Mouse (Mus musculus) midbrain, postnatal 0 days (tissue): ENCODE data around the gene Gm45713. TPM values are rescaled to one million over a fixed set of nuclear protein-coding genes. Genes with fewer than 3 reads are reported as not detected.

ENCODE experiments used
- ATAC-seq: fragments of 200-750 bp; cut with Nextera tagmentation; 2 replicates; pipeline ENCODE4 v1.8.0; 2017; ENCODE audit warnings: moderate number of reproducible peaks, mild to moderate bottlenecking, moderate TSS enrichment, moderate library complexity; ENCODE audit not compliant: low FRiP score
- DNase-seq: peaks from one replicate; pipeline ENCODE4 v3.0.0-alpha.2; 2015; ENCODE audit warnings: low spot score
- H3K27ac ChIP-seq: fragments of 300-500 bp; sonication (generic); 2 replicates; pipeline ENCODE4 v1.5.1; 2014; ENCODE audit warnings: low read depth, mild to moderate bottlenecking, low read length, mixed read lengths
- H3K27me3 ChIP-seq: fragments of 300-500 bp; sonication (generic); 2 replicates; pipeline ENCODE4 v1.6.1; 2014; ENCODE audit warnings: low read length, control low read depth, mixed read lengths; ENCODE audit not compliant: insufficient read depth
- H3K36me3 ChIP-seq: fragments of 300-500 bp; sonication (generic); 2 replicates; pipeline ENCODE4 v1.6.1; 2014; ENCODE audit warnings: low read length, control low read depth, mixed read lengths; ENCODE audit not compliant: insufficient read depth
- H3K4me1 ChIP-seq: fragments of 300-500 bp; sonication (generic); 2 replicates; pipeline ENCODE4 v1.6.1; 2014; ENCODE audit warnings: mild to moderate bottlenecking, control low read depth, antibody characterized with exemption, low read length, mixed read lengths; ENCODE audit not compliant: insufficient read depth
- H3K4me2 ChIP-seq: fragments of 300-500 bp; sonication (generic); 2 replicates; pipeline ENCODE4 v1.6.1; 2014; ENCODE audit warnings: low read depth, mild to moderate bottlenecking, low read length, mixed read lengths; ENCODE audit not compliant: poor library complexity, severe bottlenecking
- H3K4me3 ChIP-seq: fragments of 300-500 bp; sonication (generic); 2 replicates; pipeline ENCODE4 v1.5.1; 2014; ENCODE audit warnings: low read depth, mild to moderate bottlenecking, low read length, moderate library complexity
- H3K9ac ChIP-seq: fragments of 300-500 bp; sonication (generic); replicated peaks from 2 replicates; pipeline ENCODE4 v1.6.1; 2014; ENCODE audit warnings: mild to moderate bottlenecking, low read length, moderate library complexity, mixed read lengths; ENCODE audit not compliant: poor library complexity, severe bottlenecking
- H3K9me3 ChIP-seq: fragments of 300-500 bp; sonication (generic); 2 replicates; pipeline ENCODE4 v1.6.1; 2016; ENCODE audit warnings: low read length, control low read depth
- CTCF ChIP-seq: IDR thresholded peaks from 2 replicates; pipeline ENCODE4 v1.5.1; 2016; ENCODE audit warnings: antibody characterized with exemption, mild to moderate bottlenecking
- WGBS: fragments of 180-500 bp; shearing (Covaris S2); extraction: QIAGEN DNeasy Blood & Tissue Kit; methylation state at CpG from one replicate; pipeline ENCODE4 v1.1.7; 2014; 5-methylcytosine and 5-hydroxymethylcytosine counted together
- microRNA counts: library from miRNA; unstranded; fragments of <30 nt; microRNA quantifications from one replicate; lab custom pipeline; 2015
- microRNA-seq: library from miRNA; unstranded; fragments of <30 nt; microRNA quantifications from one replicate; pipeline ENCODE4, GENCODE M21; 2016; ENCODE audit warnings: borderline number of aligned reads
- polyA plus RNA-seq: library from polyadenylated mRNA; unstranded; fragments of >200 nt; fragmentation: Nextera tagmentation; extraction: Ambion mirVana; gene quantifications from 2 replicates; pipeline ENCODE4 v1.2.1, GENCODE M21; 2015
- total RNA-seq: library from RNA; depleted of rRNA; stranded (reverse); fragments of >200 nt; gene quantifications from 2 replicates; pipeline ENCODE4 v1.2.3, GENCODE M21; 2014; rRNA removed

The Gm45713 gene
- total and polyA plus RNA-seq, 2 experiments from 2014 or later = 0.39 to 2.0 TPM

- H3K36me3 ChIP-seq = peaks cover 33% of the 10 kb centered on the region
- no peak for TF ChIP-seq CTCF
- no peak overlapping the region for H3K27ac ChIP-seq
- no peaks in the 10 kb centered on the region for H3K9me3 ChIP-seq
- no peak overlapping the region for H3K9ac ChIP-seq
- no peak for ATAC-seq
- no peaks in the 10 kb centered on the region for H3K27me3 ChIP-seq
- H3K4me3 ChIP-seq = no peak overlapping the region
- DNase-seq = no peak
- no peak overlapping the region for H3K4me2 ChIP-seq
- 96% methylated on average over 2 of the region's 2 CpGs for WGBS
- H3K4me1 ChIP-seq = no peaks in the 10 kb centered on the region
Observed at GRCm38 (mm10) chr7:45077829-45078228, 58.2 kb downstream of the Gm45713 start.

- peaks cover 33% of the 10 kb centered on the region for H3K36me3 ChIP-seq
- H3K27ac ChIP-seq = no peak overlapping the region
- H3K4me1 ChIP-seq = no peaks in the 10 kb centered on the region
- H3K9ac ChIP-seq = no peak overlapping the region
- no peak for TF ChIP-seq CTCF
- no peak for ATAC-seq
- no peaks in the 10 kb centered on the region for H3K9me3 ChIP-seq
- no peaks in the 10 kb centered on the region for H3K27me3 ChIP-seq
- no peak for DNase-seq
- H3K4me2 ChIP-seq = no peak overlapping the region
- H3K4me3 ChIP-seq = no peak overlapping the region
- WGBS = 90% methylated on average over 14 of the region's 14 CpGs
Observed at GRCm38 (mm10) chr7:45077322-45077721, 58.7 kb downstream of the Gm45713 start.

GRCm38 (mm10) chr7:45076501-45076900, 59.5 kb downstream of the Gm45713 start:
- no peak overlapping the region for H3K4me3 ChIP-seq
- no peak overlapping the region for H3K9ac ChIP-seq
- H3K27ac ChIP-seq = no peak overlapping the region
- no peaks in the 10 kb centered on the region for H3K4me1 ChIP-seq
- H3K27me3 ChIP-seq = no peaks in the 10 kb centered on the region
- WGBS = 89% methylated on average over 29 of the region's 30 CpGs
- no peaks in the 10 kb centered on the region for H3K9me3 ChIP-seq
- no peak overlapping the region for H3K4me2 ChIP-seq
- H3K36me3 ChIP-seq = peaks cover 33% of the 10 kb centered on the region
- DNase-seq = no peak
- no peak; the same call in 1 of the 2 replicates for ATAC-seq
- TF ChIP-seq CTCF = no peak

MicroRNAs within 50 kb of the gene (microRNA counts, 519-probe panel; counts per million panel counts)
- 3,914 counts per million, percentile 81 among the panel's probes with 10 or more counts for microRNA mmu-miR-150 (lab: Ali Mortazavi, UCI)

Small RNA genes lying within 50 kb of the gene (microRNA-seq; reads per million reads assigned to microRNA genes)
- gene Mir150 (228 reads per million, percentile 55 among the genes with 10 or more reads in this experiment), gene Mir5121 (15.7 reads per million, percentile 27 among the genes with 10 or more reads in this experiment), gene Mir7055 (not detected)

Other genes starting within 250 kb of the Gm45713 start
Only the 30 nearest of the 33 such genes appear.
- gene Ap2a1, start 206.7 kb downstream of the Gm45713 start, total RNA-seq = 208 and 238 TPM in 2 replicates
- 128 and 129 TPM in 2 replicates for gene Ap2a1, start 206.7 kb downstream of the Gm45713 start, polyA plus RNA-seq
- not detected in 2 replicates for gene Tsks, start 193.0 kb downstream of the Gm45713 start, total RNA-seq
- 0.12 and 0.17 TPM in 2 replicates for gene Tsks, start 193.0 kb downstream of the Gm45713 start, polyA plus RNA-seq
- gene Cpt1c, start 161.4 kb downstream of the Gm45713 start, total RNA-seq = 88.1 and 90.1 TPM in 2 replicates
- 54.0 and 56.9 TPM in 2 replicates for gene Cpt1c, start 161.4 kb downstream of the Gm45713 start, polyA plus RNA-seq
- gene Prmt1, start 149.7 kb downstream of the Gm45713 start, total RNA-seq = 218 and 285 TPM in 2 replicates
- 580 and 583 TPM in 2 replicates for gene Prmt1, start 149.7 kb downstream of the Gm45713 start, polyA plus RNA-seq
- gene Irf3, start 138.6 kb downstream of the Gm45713 start, total RNA-seq = 37.2 and 40.6 TPM in 2 replicates
- 25.6 and 25.9 TPM in 2 replicates for gene Irf3, start 138.6 kb downstream of the Gm45713 start, polyA plus RNA-seq
- gene Bcl2l12, start 137.5 kb downstream of the Gm45713 start, total RNA-seq = 7.8 and 11.4 TPM in 2 replicates
- 5.9 and 8.4 TPM in 2 replicates for gene Bcl2l12, start 137.5 kb downstream of the Gm45713 start, polyA plus RNA-seq
- gene Scaf1, start 119.9 kb downstream of the Gm45713 start, total RNA-seq = 86.5 and 90.9 TPM in 2 replicates
- 49.0 and 53.3 TPM in 2 replicates for gene Scaf1, start 119.9 kb downstream of the Gm45713 start, polyA plus RNA-seq
- gene Rras, start 118.3 kb downstream of the Gm45713 start, total RNA-seq = 7.3 and 7.9 TPM in 2 replicates
- gene Rras, start 118.3 kb downstream of the Gm45713 start, polyA plus RNA-seq = 11.9 and 14.0 TPM in 2 replicates
- 17.4 and 17.9 TPM in 2 replicates for gene Prr12, start 83.3 kb downstream of the Gm45713 start, total RNA-seq
- 8.8 and 9.2 TPM in 2 replicates for gene Prr12, start 83.3 kb downstream of the Gm45713 start, polyA plus RNA-seq
- 68.3 and 79.4 TPM in 2 replicates for gene Nosip, start 73.8 kb downstream of the Gm45713 start, total RNA-seq
- 70.0 and 72.3 TPM in 2 replicates for gene Nosip, start 73.8 kb downstream of the Gm45713 start, polyA plus RNA-seq
- gene Prrg2, start 73.6 kb downstream of the Gm45713 start, total RNA-seq = 7.7 and 10.3 TPM in 2 replicates
- gene Prrg2, start 73.6 kb downstream of the Gm45713 start, polyA plus RNA-seq = 13.7 and 15.7 TPM in 2 replicates
- 24.2 and 29.5 TPM in 2 replicates for gene Rcn3, start 44.0 kb downstream of the Gm45713 start, total RNA-seq
- gene Rcn3, start 44.0 kb downstream of the Gm45713 start, polyA plus RNA-seq = 31.9 and 33.6 TPM in 2 replicates
- gene Fcgrt, start 32.4 kb downstream of the Gm45713 start, total RNA-seq = 27.2 and 30.5 TPM in 2 replicates
- 36.4 and 44.5 TPM in 2 replicates for gene Fcgrt, start 32.4 kb downstream of the Gm45713 start, polyA plus RNA-seq
- 1,069 and 1,136 TPM in 2 replicates for gene Rps11, start 11.8 kb downstream of the Gm45713 start, total RNA-seq
- 671 and 697 TPM in 2 replicates for gene Rps11, start 11.8 kb downstream of the Gm45713 start, polyA plus RNA-seq
- 1,048 and 1,621 TPM in 2 replicates for gene Rpl13a, start 7.5 kb downstream of the Gm45713 start, total RNA-seq
- gene Rpl13a, start 7.5 kb downstream of the Gm45713 start, polyA plus RNA-seq = 667 and 701 TPM in 2 replicates
- 3.4 and 7.8 TPM in 2 replicates for gene Flt3l, start 201 bp upstream of the Gm45713 start, total RNA-seq
- gene Flt3l, start 201 bp upstream of the Gm45713 start, polyA plus RNA-seq = 1.3 and 1.7 TPM in 2 replicates
- 104 and 124 TPM in 2 replicates for gene Pih1d1, start 18.1 kb upstream of the Gm45713 start, total RNA-seq
- 77.1 and 81.6 TPM in 2 replicates for gene Pih1d1, start 18.1 kb upstream of the Gm45713 start, polyA plus RNA-seq
- gene Aldh16a1, start 18.4 kb upstream of the Gm45713 start, total RNA-seq = 18.9 and 22.0 TPM in 2 replicates
- gene Aldh16a1, start 18.4 kb upstream of the Gm45713 start, polyA plus RNA-seq = 12.9 and 15.2 TPM in 2 replicates
- gene Slc17a7, start 27.7 kb upstream of the Gm45713 start, total RNA-seq = 1.9 and 2.5 TPM in 2 replicates
- 0.95 and 0.96 TPM in 2 replicates for gene Slc17a7, start 27.7 kb upstream of the Gm45713 start, polyA plus RNA-seq
- gene Gfy, start 43.3 kb upstream of the Gm45713 start, total RNA-seq = not detected in 2 replicates
- 0.11 and 0.51 TPM in 2 replicates for gene Gfy, start 43.3 kb upstream of the Gm45713 start, polyA plus RNA-seq
- gene Pth2, start 44.8 kb upstream of the Gm45713 start, total RNA-seq = not detected in 2 replicates
- gene Pth2, start 44.8 kb upstream of the Gm45713 start, polyA plus RNA-seq = 0.93 and 1.3 TPM in 2 replicates
- gene Ccdc155, start 68.7 kb upstream of the Gm45713 start, total RNA-seq = 0.24 and 0.38 TPM in 2 replicates
- gene Ccdc155, start 68.7 kb upstream of the Gm45713 start, polyA plus RNA-seq = 0.32 and 0.50 TPM in 2 replicates
- 9.0 and 14.4 TPM in 2 replicates for gene Dkkl1, start 75.9 kb upstream of the Gm45713 start, total RNA-seq
- 23.8 and 23.9 TPM in 2 replicates for gene Dkkl1, start 75.9 kb upstream of the Gm45713 start, polyA plus RNA-seq
- gene Tead2, start 79.5 kb upstream of the Gm45713 start, total RNA-seq = 31.2 and 54.8 TPM in 2 replicates
- gene Tead2, start 79.5 kb upstream of the Gm45713 start, polyA plus RNA-seq = 16.8 and 17.0 TPM in 2 replicates
- gene Cd37, start 102.9 kb upstream of the Gm45713 start, total RNA-seq = 1.2 and 1.7 TPM in 2 replicates
- gene Cd37, start 102.9 kb upstream of the Gm45713 start, polyA plus RNA-seq = 1.5 and 2.4 TPM in 2 replicates
- 0.16 and 1.3 TPM in 2 replicates for gene Slc6a16, start 104.9 kb upstream of the Gm45713 start, total RNA-seq
- gene Slc6a16, start 104.9 kb upstream of the Gm45713 start, polyA plus RNA-seq = 2.3 and 3.1 TPM in 2 replicates
- not detected in 2 replicates for gene Slc6a21, start 141.3 kb upstream of the Gm45713 start, total RNA-seq
- not detected in 2 replicates for gene Slc6a21, start 141.3 kb upstream of the Gm45713 start, polyA plus RNA-seq
- 22.6 and 35.4 TPM in 2 replicates for gene Trpm4, start 197.5 kb upstream of the Gm45713 start, total RNA-seq
- gene Trpm4, start 197.5 kb upstream of the Gm45713 start, polyA plus RNA-seq = 10.4 and 10.7 TPM in 2 replicates
- 0.33 TPM in 1 of 2 replicates, not detected in the other for gene Hrc, start 199.1 kb upstream of the Gm45713 start, total RNA-seq
- gene Hrc, start 199.1 kb upstream of the Gm45713 start, polyA plus RNA-seq = 0.26 and 0.49 TPM in 2 replicates
- 87.4 and 104 TPM in 2 replicates for gene Ppfia3, start 230.8 kb upstream of the Gm45713 start, total RNA-seq
- gene Ppfia3, start 230.8 kb upstream of the Gm45713 start, polyA plus RNA-seq = 28.9 and 31.6 TPM in 2 replicates